Mouse (Mus musculus) limb, embryonic 13.5 days (tissue): ENCODE data around the gene Il23a. TPM values are rescaled to one million over a fixed set of nuclear protein-coding genes. Genes with fewer than 3 reads are reported as not detected.
"Not testable (repeated sequence)": the region's sequence is repeated elsewhere in the genome, so short reads cannot be mapped to it uniquely, and the experiment has no call there.

ENCODE experiments used
- ATAC-seq: fragments of 200-750 bp; cut with Nextera tagmentation; 2 replicates; pipeline ENCODE4 v1.8.0; 2017; ENCODE audit warnings: low read depth, moderate number of reproducible peaks, moderate TSS enrichment; ENCODE audit not compliant: low FRiP score
- H3K27ac ChIP-seq: fragments of 300-500 bp; sonication (generic); 2 replicates; pipeline ENCODE4 v1.5.1; 2015; ENCODE audit warnings: inconsistent platforms, mild to moderate bottlenecking, moderate library complexity
- H3K27me3 ChIP-seq: fragments of 300-500 bp; sonication (generic); 2 replicates; pipeline ENCODE4 v1.6.1; 2015; ENCODE audit warnings: mild to moderate bottlenecking, inconsistent platforms
- H3K36me3 ChIP-seq: fragments of 300-500 bp; sonication (generic); 2 replicates; pipeline ENCODE4 v1.6.1; 2015; ENCODE audit warnings: inconsistent platforms, mild to moderate bottlenecking, moderate library complexity
- H3K4me1 ChIP-seq: fragments of 300-500 bp; sonication (generic); 2 replicates; pipeline ENCODE4 v1.6.1; 2015; ENCODE audit warnings: inconsistent platforms
- H3K4me2 ChIP-seq: fragments of 300-500 bp; sonication (generic); replicated peaks from 2 replicates; pipeline ENCODE4 v1.6.1; 2015; ENCODE audit warnings: inconsistent platforms, mild to moderate bottlenecking, moderate library complexity
- H3K4me3 ChIP-seq: fragments of 300-500 bp; sonication (generic); 2 replicates; pipeline ENCODE4 v1.5.1; 2015; ENCODE audit warnings: moderate library complexity, mild to moderate bottlenecking, inconsistent platforms
- H3K9ac ChIP-seq: fragments of 300-500 bp; sonication (generic); 2 replicates; pipeline ENCODE4 v1.6.1; 2015; ENCODE audit warnings: mild to moderate bottlenecking, inconsistent platforms
- H3K9me3 ChIP-seq: fragments of 300-500 bp; sonication (generic); 2 replicates; pipeline ENCODE4 v1.6.1; 2016; ENCODE audit warnings: inconsistent platforms
- WGBS: fragments of 180-500 bp; shearing (Covaris S2); methylation state at CpG from one replicate; pipeline ENCODE4 v1.1.7; 2015; 5-methylcytosine and 5-hydroxymethylcytosine counted together
- polyA plus RNA-seq: library from polyadenylated mRNA; unstranded; fragments of >200 nt; fragmentation: Nextera tagmentation; extraction: Ambion mirVana; gene quantifications from 2 replicates; pipeline ENCODE4 v1.2.1, GENCODE M21; 2015

Gene Il23a
- polyA plus RNA-seq, 1 experiment from 2014 or later, result 0.18 TPM

- no peaks in the 10 kb centered on the region for H3K27me3 ChIP-seq
- H3K9ac ChIP-seq, result peak overlapping the region; percentile 88
- under 1% methylated on average over 9 of the region's 9 CpGs for WGBS
- H3K27ac ChIP-seq, result peak overlapping the region; percentile 95
- H3K4me3 ChIP-seq, result peak overlapping the region; percentile 56
- peaks cover 6% of the 10 kb centered on the region; the same call in 1 of the 2 replicates for H3K36me3 ChIP-seq
- peaks cover 18% of the 10 kb centered on the region for H3K4me1 ChIP-seq
- H3K9me3 ChIP-seq, result no peaks in the 10 kb centered on the region
- H3K4me2 ChIP-seq, result peak overlapping the region; percentile 85
- peak; percentile 16; the same call in 1 of the 2 replicates for ATAC-seq
Measured at GRCm38 (mm10) chr10:128302785-128303125, 4.2 kb upstream of the Il23a start.

GRCm38 (mm10) chr10:128302357-128302756 is 3.8 kb upstream of the Il23a start:
- WGBS, result 33% methylated on average over 3 of the region's 3 CpGs
- Histone ChIP-seq H3K4me3 (peak overlapping the region; percentile 56), H3K27me3 (no peaks in the 10 kb centered on the region), H3K4me2 (peak overlapping the region; percentile 85), H3K4me1 (peaks cover 22% of the 10 kb centered on the region), H3K9ac (peak overlapping the region; percentile 88), H3K9me3 (no peaks in the 10 kb centered on the region), H3K36me3 (peaks cover 6% of the 10 kb centered on the region; the same call in 1 of the 2 replicates), H3K27ac (peak overlapping the region; percentile 95)
- ATAC-seq, result no peak

- Histone ChIP-seq H3K36me3 (no peaks in the 10 kb centered on the region), H3K27ac (no peak overlapping the region), H3K9ac (no peak overlapping the region), H3K4me2 (no peak overlapping the region), H3K27me3 (no peaks in the 10 kb centered on the region), H3K4me1 (peaks cover 16% of the 10 kb centered on the region), H3K4me3 (no peak overlapping the region), H3K9me3 (no peaks in the 10 kb centered on the region)
- no peak for ATAC-seq
- WGBS, result 78% methylated on average over 6 of the region's 6 CpGs
Measured at GRCm38 (mm10) chr10:128298243-128298642, 309 bp downstream of the Il23a start.

GRCm38 (mm10) chr10:128297622-128298021 is 930 bp downstream of the Il23a start:
- Histone ChIP-seq H3K4me3 (no peak overlapping the region), H3K9ac (peak overlapping the region; percentile 25; the same call in 1 of the 2 replicates), H3K9me3 (no peaks in the 10 kb centered on the region), H3K36me3 (peaks cover under 1% of the 10 kb centered on the region; the same call in 1 of the 2 replicates), H3K4me2 (peak overlapping the region; percentile 3; the same call in 1 of the 2 replicates), H3K4me1 (peaks cover 16% of the 10 kb centered on the region), H3K27me3 (no peaks in the 10 kb centered on the region), H3K27ac (peak overlapping the region; percentile 56; the same call in 1 of the 2 replicates)
- ATAC-seq, result 0 out of 2 replicates have a peak, but pooled peaks have one; percentile 28
- WGBS, result 59% methylated on average over 11 of the region's 11 CpGs

GRCm38 (mm10) chr10:128297221-128297620 is 1.3 kb downstream of the Il23a start:
- WGBS, result 65% methylated on average over 4 of the region's 4 CpGs
- no peaks in the 10 kb centered on the region for H3K9me3 ChIP-seq
- peak overlapping the region; percentile 3; the same call in 1 of the 2 replicates for H3K4me2 ChIP-seq
- H3K27ac ChIP-seq, result peak overlapping the region; percentile 22; the same call in 1 of the 2 replicates
- H3K36me3 ChIP-seq, result peaks cover 4% of the 10 kb centered on the region; the same call in 1 of the 2 replicates
- H3K9ac ChIP-seq, result peak overlapping the region; percentile 25; the same call in 1 of the 2 replicates
- peaks cover 12% of the 10 kb centered on the region for H3K4me1 ChIP-seq
- H3K27me3 ChIP-seq, result no peaks in the 10 kb centered on the region
- no peak overlapping the region for H3K4me3 ChIP-seq
- ATAC-seq, result no peak

- no peaks in the 10 kb centered on the region for H3K27me3 ChIP-seq
- H3K9me3 ChIP-seq, result no peaks in the 10 kb centered on the region
- 78% methylated on average over 13 of the region's 13 CpGs for WGBS
- H3K4me3 ChIP-seq, result no peak overlapping the region
- no peak overlapping the region for H3K4me2 ChIP-seq
- H3K36me3 ChIP-seq, result peaks cover 10% of the 10 kb centered on the region
- peak overlapping the region; percentile 35; the same call in 1 of the 2 replicates for H3K9ac ChIP-seq
- ATAC-seq, result no peak
- no peak overlapping the region for H3K27ac ChIP-seq
- peaks cover 11% of the 10 kb centered on the region; the same call in 1 of the 2 replicates for H3K4me1 ChIP-seq
Measured at GRCm38 (mm10) chr10:128296370-128297090, 2.0 kb downstream of the Il23a start.

- ATAC-seq, result not testable (repeated sequence)
Measured at GRCm38 (mm10) chr10:128290594-128290993, 8.0 kb downstream of the Il23a start.

GRCm38 (mm10) chr10:128283604-128284579 is 14.7 kb downstream of the Il23a start:
- Histone ChIP-seq H3K4me1 (no peaks in the 10 kb centered on the region), H3K27me3 (no peaks in the 10 kb centered on the region), H3K9ac (no peak overlapping the region), H3K9me3 (no peaks in the 10 kb centered on the region), H3K36me3 (peaks cover 70% of the 10 kb centered on the region), H3K4me2 (no peak overlapping the region), H3K4me3 (no peak overlapping the region), H3K27ac (no peak overlapping the region)
- ATAC-seq, result no peak; the same call in 1 of the 2 replicates
- WGBS, result 63% methylated on average over 31 of the region's 31 CpGs

More at GRCm38 (mm10) chr10:128290594-128290993, 8.0 kb downstream of the Il23a start:
- not testable (repeated sequence) for H3K4me2 ChIP-seq, H3K9me3 ChIP-seq, H3K27ac ChIP-seq, H3K4me3 ChIP-seq, H3K27me3 ChIP-seq, H3K4me1 ChIP-seq, H3K9ac ChIP-seq
- WGBS, result 50% methylated on average over 1 of the region's 1 CpGs
- H3K36me3 ChIP-seq, result peaks cover 52% of the 10 kb centered on the region

- Histone ChIP-seq H3K36me3 (peaks cover 69% of the 10 kb centered on the region), H3K27me3 (no peaks in the 10 kb centered on the region), H3K4me2 (no peak overlapping the region), H3K4me3 (no peak overlapping the region), H3K27ac (no peak overlapping the region), H3K9ac (no peak overlapping the region), H3K4me1 (no peaks in the 10 kb centered on the region), H3K9me3 (no peaks in the 10 kb centered on the region)
- ATAC-seq, result no peak
- 90% methylated on average over 20 of the region's 20 CpGs for WGBS
Measured at GRCm38 (mm10) chr10:128282886-128283450, 15.6 kb downstream of the Il23a start.

GRCm38 (mm10) chr10:128281682-128282081 is 16.9 kb downstream of the Il23a start:
- WGBS, result 91% methylated on average over 14 of the region's 14 CpGs
- Histone ChIP-seq H3K9me3 (no peaks in the 10 kb centered on the region), H3K27me3 (no peaks in the 10 kb centered on the region), H3K36me3 (peaks cover 70% of the 10 kb centered on the region), H3K9ac (no peak overlapping the region), H3K4me3 (no peak overlapping the region), H3K4me1 (no peaks in the 10 kb centered on the region), H3K4me2 (no peak overlapping the region), H3K27ac (no peak overlapping the region)
- ATAC-seq, result no peak

- Histone ChIP-seq H3K27ac (no peak overlapping the region), H3K4me1 (no peaks in the 10 kb centered on the region), H3K4me2 (no peak overlapping the region), H3K27me3 (no peaks in the 10 kb centered on the region), H3K4me3 (no peak overlapping the region), H3K36me3 (peaks cover 67% of the 10 kb centered on the region), H3K9ac (no peak overlapping the region), H3K9me3 (no peaks in the 10 kb centered on the region)
- 89% methylated on average over 6 of the region's 6 CpGs for WGBS
- ATAC-seq, result no peak
Measured at GRCm38 (mm10) chr10:128280943-128281342, 17.6 kb downstream of the Il23a start.
